Mouse (Mus musculus) layer of hippocampus, adult 2 months (tissue): ENCODE measurements at regions not wholly inside any gene's neighbourhood (a gene's known extent, or its start where the extent isn't known, plus 50 kb on each side); places are given as distances from the start of the nearest gene placed in this dataset.

Source experiments
- DNase-seq, 2 experiments: peaks; one replicate each; pipeline ENCODE4 v3.0.0; 2022; ENCODE audit warnings: low spot score in 2 of 2
- H3K27ac ChIP-seq: fragments of 200-600 bp; 2 replicates; pipeline ENCODE4 v1.8.1; 2022
- H3K4me3 ChIP-seq: fragments of 200-600 bp; 2 replicates; pipeline ENCODE4 v1.8.1; 2022; ENCODE audit warnings: mild to moderate bottlenecking
- CTCF ChIP-seq: fragments of 200-600 bp; conservative IDR thresholded peaks from 2 replicates; pipeline ENCODE4 v1.8.1; 2022; ENCODE audit warnings: antibody characterized with exemption, mild to moderate bottlenecking, moderate library complexity

DNA sequence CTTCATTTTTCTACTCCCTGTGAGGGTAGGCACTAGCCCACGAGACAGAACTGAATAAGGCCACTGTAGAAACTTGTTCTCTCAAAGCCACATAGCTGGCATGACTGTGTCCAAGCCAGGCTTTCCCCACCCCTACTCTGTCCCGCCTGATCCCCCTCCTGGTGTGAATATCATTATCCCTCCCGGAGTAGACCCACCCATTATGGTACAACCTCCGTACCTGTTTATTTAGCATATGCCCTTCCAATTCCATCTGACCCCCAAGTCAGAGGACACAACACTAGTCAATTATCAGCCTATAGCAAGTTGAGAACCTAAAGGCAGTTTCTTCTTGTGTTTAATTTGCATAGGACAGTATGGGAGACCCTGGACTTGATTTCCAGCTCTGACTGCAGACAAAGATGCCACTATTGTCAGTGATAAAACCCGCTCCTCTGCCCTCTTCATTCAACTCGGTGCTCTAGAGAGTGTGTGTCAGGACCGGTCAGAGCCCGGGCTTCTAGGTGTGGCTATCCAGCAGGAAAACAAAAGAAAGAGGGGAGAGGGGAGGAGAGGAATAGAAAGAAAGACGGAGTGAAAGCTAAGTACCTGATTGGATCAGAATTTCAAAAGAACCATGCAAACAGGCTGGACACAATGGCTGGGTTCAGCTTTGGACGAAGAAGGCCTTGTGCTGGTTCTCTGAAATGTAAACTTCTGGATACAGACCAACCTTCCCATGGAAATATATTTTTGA is 115.1 kb upstream of the Med13l start:
- H3K4me3 ChIP-seq, result no peak overlapping the region
- no peak for TF ChIP-seq CTCF
- no peak for DNase-seq
- no peak overlapping the region for H3K27ac ChIP-seq

GRCm38 (mm10) chr5:118445988-118446280 is 114.5 kb upstream of the Med13l start:
- no peak for DNase-seq
- Histone ChIP-seq H3K27ac (no peak overlapping the region), H3K4me3 (no peak overlapping the region)
- TF ChIP-seq CTCF, result no peak

DNA sequence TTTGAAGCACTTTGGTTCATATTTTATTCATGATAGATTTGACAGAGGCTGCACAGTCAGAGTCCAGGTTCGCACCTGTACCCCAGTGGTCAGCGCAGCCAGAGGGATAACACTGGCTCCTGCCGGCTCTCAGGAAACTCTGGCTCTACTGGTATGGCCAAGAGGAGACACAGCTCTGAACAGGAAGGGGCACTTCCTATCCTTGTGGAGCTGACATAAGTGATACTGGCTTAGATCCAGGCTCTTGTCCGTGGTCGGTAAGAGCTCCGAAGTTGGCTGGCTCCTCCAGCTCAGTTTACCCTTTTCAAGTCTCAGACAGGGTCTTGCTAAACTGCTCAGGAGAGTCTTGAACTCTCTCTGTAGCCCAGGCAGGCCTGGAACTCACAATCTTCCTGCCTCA is 113.6 kb upstream of the Med13l start:
- Histone ChIP-seq H3K4me3 (no peak overlapping the region), H3K27ac (no peak overlapping the region)
- TF ChIP-seq CTCF, result no peak
- DNase-seq, result no peak

GRCm38 (mm10) chr5:118447366-118447765 is 113.1 kb upstream of the Med13l start:
- H3K4me3 ChIP-seq, result no peak overlapping the region
- no peak overlapping the region for H3K27ac ChIP-seq
- no peak for TF ChIP-seq CTCF
- DNase-seq, result no peak

DNA sequence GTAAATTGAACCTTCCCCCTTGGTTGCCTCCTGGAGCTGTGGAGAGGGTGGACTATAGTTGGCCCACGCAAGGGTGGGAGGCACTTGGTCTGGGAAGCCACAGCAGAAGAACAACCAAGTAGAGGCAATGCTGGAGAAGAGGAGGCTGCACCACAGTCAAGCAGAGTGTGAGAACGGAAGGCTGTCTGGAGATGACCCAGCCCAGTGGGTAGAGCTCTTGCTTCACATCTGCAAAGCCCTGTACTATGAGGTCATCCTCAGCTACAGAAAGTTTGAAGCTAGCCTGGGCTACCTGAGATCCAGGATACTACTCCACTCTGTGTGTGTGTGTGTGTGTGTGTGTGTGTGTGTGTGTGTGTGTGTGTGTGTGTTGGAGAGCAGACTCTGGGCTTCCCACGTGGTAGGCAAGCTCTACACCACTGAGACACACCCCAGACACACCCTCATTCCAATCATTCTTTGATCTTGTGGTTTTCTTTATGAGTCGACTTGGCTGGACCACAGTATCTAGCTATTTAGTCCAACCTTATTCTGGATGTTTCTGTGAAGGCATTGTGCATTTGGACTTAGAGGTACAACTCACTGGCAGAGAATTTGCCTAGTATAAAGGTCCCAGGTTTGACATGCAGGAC is 111.5 kb upstream of the Med13l start:
- no peak for DNase-seq
- TF ChIP-seq CTCF, result no peak
- H3K27ac ChIP-seq, result no peak overlapping the region
- H3K4me3 ChIP-seq, result no peak overlapping the region

GRCm38 (mm10) chr5:118449893-118450292 is 110.6 kb upstream of the Med13l start:
- TF ChIP-seq CTCF, result no peak
- DNase-seq, result no peak
- Histone ChIP-seq H3K4me3 (no peak overlapping the region), H3K27ac (no peak overlapping the region)

- DNase-seq, result no peak
- H3K4me3 ChIP-seq, result no peak overlapping the region
- TF ChIP-seq CTCF, result no peak
- H3K27ac ChIP-seq, result no peak overlapping the region
Observed at GRCm38 (mm10) chr5:118452052-118452451, 108.4 kb upstream of the Med13l start.

DNA sequence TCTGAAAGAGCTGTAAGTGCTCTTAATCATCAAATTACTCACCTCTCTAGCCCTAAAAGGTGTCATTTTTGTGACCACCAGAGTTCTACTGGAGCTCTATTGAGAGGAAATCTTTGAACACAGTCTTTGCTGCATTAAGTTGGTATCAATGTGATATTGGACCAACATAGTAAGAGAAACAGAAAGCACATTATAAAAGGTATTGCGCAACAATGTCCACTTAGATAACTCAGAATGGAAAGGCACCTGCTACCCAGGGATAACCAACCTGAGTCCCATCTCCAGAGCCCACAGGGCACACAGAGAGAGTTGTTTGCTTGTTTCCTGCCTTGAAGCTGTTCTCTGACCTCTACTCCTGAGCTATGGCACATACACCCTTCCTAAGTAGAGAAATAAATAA is 106.4 kb upstream of the Med13l start:
- DNase-seq, result no peak
- no peak overlapping the region for H3K4me3 ChIP-seq
- TF ChIP-seq CTCF, result no peak
- no peak overlapping the region for H3K27ac ChIP-seq

DNA sequence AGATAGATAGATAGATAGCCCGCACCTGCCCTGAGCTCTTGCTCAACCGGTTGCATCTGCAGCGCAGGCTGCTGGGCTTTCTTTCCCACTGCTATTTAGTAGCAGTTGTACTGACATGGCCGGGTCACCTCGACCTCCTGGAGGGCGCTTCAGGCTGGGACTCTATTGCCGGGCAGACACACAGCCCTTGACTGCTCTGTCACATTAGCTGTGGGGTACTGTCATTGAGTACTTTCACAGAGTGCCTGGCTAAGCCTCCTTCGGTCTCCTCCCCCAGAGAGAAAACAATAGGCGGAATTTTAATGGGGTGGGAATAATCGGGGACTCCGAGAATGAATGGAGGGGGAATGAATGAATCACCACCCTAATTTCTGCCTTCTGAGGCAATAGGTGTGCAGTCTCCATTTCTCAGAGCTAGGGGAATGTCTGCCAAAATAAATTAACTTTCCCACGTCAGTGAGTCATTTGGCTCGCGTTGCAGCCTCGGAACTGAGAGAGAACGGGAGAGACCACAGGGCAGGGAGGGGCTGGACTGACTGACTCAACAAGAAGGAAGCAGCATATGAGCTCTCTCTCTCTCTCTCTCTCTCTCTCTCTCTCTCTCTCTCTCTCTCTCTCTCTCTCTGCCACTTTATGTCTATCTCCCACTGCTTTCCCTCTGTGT is 101.6 kb upstream of the Med13l start:
- TF ChIP-seq CTCF, result no peak
- DNase-seq, result peak; percentile 24 to 73
- no peak overlapping the region for H3K27ac ChIP-seq
- peak overlapping the region; percentile 37 for H3K4me3 ChIP-seq

DNA sequence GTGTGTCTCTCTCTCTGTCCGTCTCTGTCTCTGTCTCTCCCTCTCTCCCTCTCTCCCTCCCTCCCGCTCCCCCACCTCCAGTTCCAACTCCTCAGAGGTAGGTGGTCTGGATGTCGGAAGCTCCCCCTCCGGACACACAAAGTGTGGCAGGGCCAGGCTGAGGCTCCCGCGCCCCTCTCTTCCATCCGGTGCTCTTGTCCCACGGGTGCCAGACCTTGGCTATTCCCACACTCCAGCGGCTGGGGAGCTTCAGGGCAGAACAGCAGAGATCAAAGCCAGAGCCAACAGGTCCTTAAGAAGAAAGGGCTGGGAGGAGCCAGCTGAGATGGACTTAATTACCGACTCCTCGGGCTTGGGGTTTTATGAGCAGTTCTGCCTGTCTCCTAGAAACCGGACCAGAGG is 101.1 kb upstream of the Med13l start:
- TF ChIP-seq CTCF, result no peak
- no peak overlapping the region for H3K4me3 ChIP-seq
- no peak overlapping the region for H3K27ac ChIP-seq
- DNase-seq, result no peak

DNA sequence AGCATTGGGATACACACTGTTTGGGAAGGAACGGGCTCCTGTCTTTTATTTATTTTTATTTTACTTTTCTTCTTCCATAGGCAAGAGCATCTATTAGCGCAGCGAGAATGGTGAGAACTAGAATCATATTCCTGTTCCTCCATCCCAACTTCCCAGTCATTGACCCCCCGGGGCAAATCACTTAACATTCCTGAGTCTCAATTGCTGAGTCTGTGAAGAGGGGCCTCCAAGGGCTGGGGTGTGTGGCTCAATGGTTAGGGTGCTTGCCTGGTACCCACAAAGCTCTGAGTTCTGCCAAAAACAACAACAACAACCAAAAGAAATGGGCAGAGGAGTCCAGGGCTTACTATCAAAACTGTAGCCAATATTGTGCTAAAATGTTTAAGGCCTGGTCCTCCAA is 98.5 kb upstream of the Med13l start:
- Histone ChIP-seq H3K4me3 (no peak overlapping the region), H3K27ac (no peak overlapping the region)
- no peak for TF ChIP-seq CTCF
- DNase-seq, result no peak

- no peak for DNase-seq
- Histone ChIP-seq H3K4me3 (no peak overlapping the region), H3K27ac (no peak overlapping the region)
- TF ChIP-seq CTCF, result no peak
Observed at GRCm38 (mm10) chr5:118464931-118465801, 95.3 kb upstream of the Med13l start.
